Mouse (Mus musculus) myocyte (in vitro differentiated cells): ENCODE results near the gene Hpf1. TPM values are rescaled to one million over a fixed set of nuclear protein-coding genes. Genes with fewer than 3 reads are reported as not detected.

Experiments
- H3K27me3 ChIP-seq: one replicate; pipeline ENCODE4 v1.6.1; 2011; ENCODE audit not compliant: control insufficient read depth, insufficient read depth, insufficient read length
- H3K36me3 ChIP-seq: one replicate; pipeline ENCODE4 v1.6.1; 2011; ENCODE audit not compliant: control insufficient read depth, insufficient read depth
- H3K4me2 ChIP-seq: one replicate; pipeline ENCODE4 v1.6.1; 2011; ENCODE audit warnings: low read depth, control low read depth
- H3K4me3 ChIP-seq: one replicate; pipeline ENCODE4 v1.5.1; 2011; ENCODE audit warnings: mild to moderate bottlenecking, control low read depth, moderate library complexity
- H3K79me2 ChIP-seq: one replicate; pipeline ENCODE4 v1.6.1; 2011; ENCODE audit not compliant: control insufficient read depth, insufficient read depth
- H3ac ChIP-seq: one replicate; pipeline ENCODE4 v1.6.1; 2011; ENCODE audit not compliant: control insufficient read depth, insufficient read length
- CEBPB ChIP-seq: IDR thresholded peaks from 2 replicates; pipeline ENCODE4 v1.6.1; 2011; ENCODE audit warnings: mild to moderate bottlenecking, moderate library complexity; ENCODE audit not compliant: poor library complexity, insufficient read depth, severe bottlenecking
- E2F4 ChIP-seq: IDR thresholded peaks from one replicate; pipeline ENCODE4 v1.6.1; 2011; ENCODE audit warnings: mild to moderate bottlenecking, control low read depth, moderate library complexity; ENCODE audit not compliant: insufficient read depth
- MAX ChIP-seq: IDR thresholded peaks from one replicate; pipeline ENCODE4 v1.6.1; 2011; ENCODE audit warnings: low read depth, mild to moderate bottlenecking, control low read depth
- MYOD1 ChIP-seq, 3 experiments: IDR thresholded peaks; one replicate each; pipeline ENCODE4 v1.6.1; 2011; ENCODE audit warnings: control low read depth in 2 of 3, low read depth in 2 of 3, mild to moderate bottlenecking in 2 of 3, moderate library complexity in 1 of 3; ENCODE audit not compliant: insufficient read length in 2 of 3, control insufficient read depth in 1 of 3
- MYOG ChIP-seq, 3 experiments: IDR thresholded peaks; one replicate each; pipeline ENCODE4 v1.6.1; 2011; ENCODE audit warnings: control low read depth in 2 of 3, low read depth in 2 of 3, mild to moderate bottlenecking in 2 of 3; ENCODE audit not compliant: insufficient read length in 2 of 3, control insufficient read depth in 1 of 3, insufficient read depth in 1 of 3
- POLR2A ChIP-seq: IDR thresholded peaks from one replicate; pipeline ENCODE4 v1.6.1; 2011; ENCODE audit warnings: low read depth, mild to moderate bottlenecking, control low read depth, moderate library complexity; ENCODE audit not compliant: insufficient read length
- POLR2AphosphoS2 ChIP-seq: IDR thresholded peaks from one replicate; pipeline ENCODE4 v1.6.1; 2011; ENCODE audit warnings: low read depth, control low read depth; ENCODE audit not compliant: insufficient read length
- REST ChIP-seq: IDR thresholded peaks from one replicate; pipeline ENCODE4 v1.6.1; 2011; ENCODE audit warnings: mild to moderate bottlenecking, control low read depth, moderate library complexity; ENCODE audit not compliant: insufficient read depth, insufficient read length
- SRF ChIP-seq: IDR thresholded peaks from one replicate; pipeline ENCODE4 v1.6.1; 2011; ENCODE audit warnings: low read depth; ENCODE audit not compliant: control insufficient read depth, insufficient read length
- TCF12 ChIP-seq: IDR thresholded peaks from one replicate; pipeline ENCODE4 v1.6.1; 2011; ENCODE audit warnings: mild to moderate bottlenecking, control low read depth; ENCODE audit not compliant: poor library complexity, insufficient read depth, severe bottlenecking
- TCF3 ChIP-seq: IDR thresholded peaks from one replicate; pipeline ENCODE4 v1.6.1; 2011; ENCODE audit warnings: low read depth, control low read depth; ENCODE audit not compliant: insufficient read length
- USF1 ChIP-seq: IDR thresholded peaks from one replicate; pipeline ENCODE4 v1.6.1; 2011; ENCODE audit warnings: low read depth, mild to moderate bottlenecking, control low read depth, moderate library complexity
- polyA plus RNA-seq: library from polyadenylated mRNA; unstranded; fragments of >200 nt; fragmentation: generic; extraction: Trizol; gene quantifications from one replicate; pipeline ENCODE4 v1.2.1, GENCODE M21; 2012; ENCODE audit warnings: missing spikeins

Gene Hpf1
- polyA plus RNA-seq, 1 experiment, result 34.6 TPM

DNA sequence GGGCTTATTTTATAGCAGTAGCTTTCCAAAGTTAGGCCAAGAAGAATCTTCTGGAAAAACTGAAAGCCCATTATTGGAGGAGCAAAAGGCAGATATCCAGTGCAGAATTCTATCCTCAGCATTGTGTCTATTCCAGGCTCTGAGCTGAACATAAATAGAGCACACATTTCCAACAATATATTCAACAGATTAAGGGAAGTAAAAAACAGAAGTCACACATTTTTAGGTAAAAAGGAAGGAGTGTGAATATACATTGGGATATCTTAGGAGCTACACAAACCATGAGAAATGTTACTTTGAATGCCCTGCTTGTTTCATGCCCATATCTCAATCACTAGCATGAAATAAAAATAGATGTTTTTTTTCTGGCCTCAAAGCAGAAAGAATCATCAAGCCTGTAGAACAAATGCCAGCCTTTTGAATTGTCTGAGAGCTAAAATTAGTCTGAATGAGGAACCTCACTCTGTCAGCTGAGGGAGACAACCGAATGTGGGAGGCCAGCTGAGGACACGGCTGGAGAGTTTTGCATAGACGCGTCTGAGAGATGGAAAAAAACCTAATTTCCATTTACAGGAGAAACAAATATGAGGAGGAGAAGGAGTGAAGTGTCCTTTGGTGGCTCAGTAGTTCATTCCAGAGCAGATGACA, 22.6 kb upstream of the Hpf1 start:
- H3K4me2 ChIP-seq, result no peak overlapping the region
- H3K36me3 ChIP-seq, result no peaks in the 10 kb centered on the region
- H3K79me2 ChIP-seq, result no peaks in the 10 kb centered on the region
- peak in 2 of 3 experiments; percentile 21 to 22 for TF ChIP-seq MYOD1 (IDR thresholded peaks at IDR 0.05; ENCODE audit: control insufficient read depth in 1 of 3, insufficient read length in 2 of 3, low read depth in 2 of 3)
- no peak for TF ChIP-seq SRF
- TF ChIP-seq POLR2A, result no peak
- no peak overlapping the region for H3K4me3 ChIP-seq
- no peak overlapping the region for H3ac ChIP-seq
- no peaks in the 10 kb centered on the region for H3K27me3 ChIP-seq

DNA sequence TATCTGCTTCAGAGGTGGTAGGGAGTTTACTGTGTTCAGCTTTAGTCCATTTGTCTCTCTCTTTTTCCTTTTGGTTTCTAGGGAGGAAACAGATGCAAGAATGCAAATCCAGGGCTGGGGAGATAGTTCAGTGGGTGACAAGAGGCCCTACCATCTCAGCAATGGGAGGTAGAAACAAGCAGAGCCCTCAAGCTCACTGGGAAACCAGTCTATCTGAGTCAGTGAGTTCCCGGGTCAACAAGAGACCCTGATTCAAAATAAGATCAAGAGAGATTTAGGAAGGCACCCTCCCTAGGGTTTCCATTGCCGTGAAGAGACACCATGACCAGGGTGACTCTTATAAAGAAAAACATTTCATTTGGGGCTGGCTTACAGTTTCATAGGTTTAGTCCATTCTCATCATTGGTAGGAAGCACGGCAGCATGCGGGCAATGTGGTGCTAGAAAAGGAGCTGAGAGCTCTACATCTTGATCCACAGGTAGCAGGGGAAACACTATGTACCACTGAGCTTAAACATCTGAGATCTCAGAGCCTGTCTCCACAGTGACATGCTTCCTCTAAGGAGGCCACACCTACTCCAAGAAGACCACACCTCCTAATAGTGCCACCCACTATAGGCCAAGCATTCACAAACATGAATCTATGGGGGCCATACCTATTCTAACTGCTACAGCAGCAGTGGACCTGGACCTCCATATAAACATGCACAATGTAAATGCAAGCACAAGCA, 21.8 kb upstream of the Hpf1 start:
- Histone ChIP-seq H3ac (no peak overlapping the region), H3K4me3 (no peak overlapping the region), H3K4me2 (no peak overlapping the region), H3K79me2 (no peaks in the 10 kb centered on the region), H3K27me3 (no peaks in the 10 kb centered on the region), H3K36me3 (no peaks in the 10 kb centered on the region)
- TF ChIP-seq E2F4 (no peak), TCF12 (no peak), USF1 (no peak)

DNA sequence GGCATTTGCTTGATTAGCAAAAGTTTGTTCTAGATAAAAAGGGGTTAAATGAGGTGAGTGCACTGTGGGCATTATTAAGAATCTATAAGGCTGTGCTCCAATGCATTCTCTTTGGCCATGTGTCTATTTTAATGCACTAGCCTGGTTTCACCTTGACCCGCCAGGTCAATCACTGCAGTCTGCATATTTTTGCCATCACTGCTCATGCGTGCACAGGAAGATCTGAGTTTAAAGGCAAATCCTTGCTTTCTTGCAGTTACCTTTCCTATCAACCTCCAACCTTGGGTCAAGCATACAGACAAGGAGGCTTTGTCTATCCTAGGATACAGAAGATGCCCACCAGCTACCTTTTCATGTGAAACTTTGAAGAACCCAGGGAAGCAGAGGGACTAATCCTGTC, 20.5 kb upstream of the Hpf1 start:
- Histone ChIP-seq H3K79me2 (no peaks in the 10 kb centered on the region), H3K36me3 (no peaks in the 10 kb centered on the region), H3K4me3 (no peak overlapping the region), H3K27me3 (no peaks in the 10 kb centered on the region), H3ac (no peak overlapping the region), H3K4me2 (no peak overlapping the region)
- TF ChIP-seq POLR2AphosphoS2 (no peak), MAX (no peak), TCF12 (no peak), USF1 (no peak), MYOG (IDR thresholded peaks at IDR 0.05; ENCODE audit: control insufficient read depth in 1 of 3, insufficient read depth in 1 of 3, insufficient read length in 2 of 3, low read depth in 2 of 3) (no peak), CEBPB (no peak)

DNA sequence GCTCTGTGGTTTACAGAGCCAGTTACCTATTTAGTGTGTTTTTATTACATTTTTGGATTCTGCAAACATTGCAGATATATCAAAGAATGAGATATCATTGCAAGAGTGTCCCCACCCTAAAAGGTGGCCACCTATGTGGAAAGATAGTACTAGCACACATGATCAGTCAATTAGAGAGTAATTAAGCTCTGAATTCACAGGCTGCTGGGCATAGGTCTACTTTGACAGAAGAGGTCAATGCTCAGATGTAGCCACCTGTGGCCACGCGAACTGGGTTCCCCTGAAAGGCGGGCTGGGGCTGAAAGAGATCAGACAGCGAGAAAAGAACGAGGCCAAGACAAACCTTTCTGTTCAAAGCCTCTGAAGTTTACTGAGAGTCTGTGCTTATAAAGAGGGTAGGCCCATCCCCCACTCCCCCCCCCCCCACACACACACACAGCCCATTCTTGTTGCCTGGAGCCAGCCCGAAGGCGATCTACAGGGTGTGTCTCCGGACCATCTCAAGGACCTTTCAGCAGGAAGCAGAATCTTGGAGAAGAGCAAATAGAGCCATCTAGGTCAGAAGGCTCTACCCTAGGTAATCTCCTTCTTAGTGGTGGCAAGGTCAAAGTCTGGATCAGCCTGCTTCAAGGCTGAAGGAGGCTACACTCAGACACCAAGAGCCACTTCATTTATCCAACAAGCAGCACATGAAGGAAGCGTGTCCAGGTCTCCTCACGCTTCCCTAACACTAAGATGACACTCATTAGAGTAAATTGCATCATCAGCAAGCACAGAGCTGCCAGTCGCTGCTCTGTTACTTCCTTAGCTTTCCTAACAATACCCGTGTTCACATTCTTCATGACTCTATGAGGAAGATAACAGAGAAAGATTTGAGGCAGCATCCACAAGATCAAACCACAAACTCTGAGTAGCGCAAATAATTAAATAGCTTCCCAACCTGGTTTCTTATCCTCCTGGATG, 19.7 kb upstream of the Hpf1 start:
- Histone ChIP-seq H3K27me3 (no peaks in the 10 kb centered on the region), H3K4me3 (no peak overlapping the region), H3K36me3 (no peaks in the 10 kb centered on the region), H3K79me2 (no peaks in the 10 kb centered on the region), H3K4me2 (no peak overlapping the region), H3ac (no peak overlapping the region)
- TF ChIP-seq POLR2A, result no peak
- no peak for TF ChIP-seq TCF12
- TF ChIP-seq POLR2AphosphoS2, result no peak
- TF ChIP-seq REST, result no peak
- no peak for TF ChIP-seq MYOG (IDR thresholded peaks at IDR 0.05; ENCODE audit: control insufficient read depth in 1 of 3, insufficient read depth in 1 of 3, insufficient read length in 2 of 3, low read depth in 2 of 3)
- no peak for TF ChIP-seq CEBPB
- TF ChIP-seq MAX, result no peak
- TF ChIP-seq E2F4, result no peak
- TF ChIP-seq MYOD1 (IDR thresholded peaks at IDR 0.05; ENCODE audit: control insufficient read depth in 1 of 3, insufficient read length in 2 of 3, low read depth in 2 of 3), result no peak
- TF ChIP-seq SRF, result no peak

DNA sequence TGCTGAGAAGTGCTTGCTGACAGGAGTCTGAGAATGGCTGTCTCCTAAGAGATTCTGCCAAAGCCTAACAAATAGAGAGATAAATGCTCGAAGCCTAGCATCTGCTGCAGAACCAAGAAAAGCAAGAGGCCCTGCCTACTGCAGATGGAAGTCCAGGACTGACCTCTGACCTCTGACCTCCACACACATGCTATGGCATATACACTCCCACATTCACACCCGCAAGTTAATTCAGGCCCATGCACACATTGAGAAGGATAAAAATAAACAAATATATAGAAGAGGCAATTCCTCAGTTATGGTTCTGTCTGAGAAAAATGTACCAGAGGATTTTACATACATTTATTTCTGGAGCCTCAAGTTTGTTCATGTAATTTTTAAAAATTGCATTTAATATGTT, 11.6 kb upstream of the Hpf1 start:
- no peaks in the 10 kb centered on the region for H3K79me2 ChIP-seq
- no peaks in the 10 kb centered on the region for H3K27me3 ChIP-seq
- no peaks in the 10 kb centered on the region for H3K36me3 ChIP-seq
- H3K4me2 ChIP-seq, result no peak overlapping the region
- no peak overlapping the region for H3ac ChIP-seq
- TF ChIP-seq MYOG (IDR thresholded peaks at IDR 0.05; ENCODE audit: control insufficient read depth in 1 of 3, insufficient read depth in 1 of 3, insufficient read length in 2 of 3, low read depth in 2 of 3) (no peak), TCF3 (no peak), SRF (no peak), CEBPB (no peak), REST (no peak), POLR2A (no peak), MYOD1 (IDR thresholded peaks at IDR 0.05; ENCODE audit: control insufficient read depth in 1 of 3, insufficient read length in 2 of 3, low read depth in 2 of 3) (no peak), E2F4 (no peak), TCF12 (no peak), USF1 (no peak), MAX (no peak), POLR2AphosphoS2 (no peak)
- no peak overlapping the region for H3K4me3 ChIP-seq
